Comparison of ENCODE assay signal across 31 mouse cellular contexts in genomic region chr10:127472722-127473121, GRCm38 (mm10). TPM values are rescaled to one million over a fixed set of nuclear protein-coding genes. Genes with fewer than 3 reads are reported as not detected.
DNase-seq lines count a peak whose midpoint lies in the region; ATAC-seq lines count a peak whose summit lies in the region.
"Had no signal": no experiment of that assay in that cellular context is flagged by ENCODE, and none has a peak within 500 bp of the region (broad histone marks: within the 10 kb centered on the region; RNA-seq: fewer than 3 reads in every experiment).

No protein-coding gene starts in this region.

- H3K9ac ChIP-seq in heart, embryonic 16.5 days (ENCODE audit: low read length) = no peak overlapping the region
- H3K9ac ChIP-seq: embryonic facial prominence, embryonic 13.5 days; forebrain, embryonic 12.5 days; forebrain, embryonic 15.5 days; heart, embryonic 15.5 days; hindbrain, embryonic 14.5 days had no signal

- H3K27me3 ChIP-seq in heart, embryonic 10.5 days (ENCODE audit: insufficient read depth, poor library complexity, severe bottlenecking) = no peaks in the 10 kb centered on the region
- H3K27me3 ChIP-seq in heart, embryonic 16.5 days (ENCODE audit: control insufficient read depth, insufficient read depth, low read length) = no peaks in the 10 kb centered on the region
- H3K27me3 ChIP-seq: CH12.LX; embryonic facial prominence, embryonic 13.5 days; forebrain, embryonic 12.5 days; forebrain, embryonic 15.5 days; heart, embryonic 15.5 days; Patski had no signal

- peaks cover 19% of the 10 kb centered on the region for H3K4me1 ChIP-seq in heart, embryonic 10.5 days
- peaks cover 22% of the 10 kb centered on the region for H3K4me1 ChIP-seq in heart, embryonic 16.5 days (ENCODE audit: control insufficient read depth, insufficient read depth, low read length)
- H3K4me1 ChIP-seq: forebrain, embryonic 12.5 days; forebrain, embryonic 15.5 days had no signal

- peak; percentile 50 for ATAC-seq in heart, embryonic 16.5 days (replicated peaks; ENCODE audit: extremely low read depth, insufficient read depth, low FRiP score)
- ATAC-seq: forebrain, embryonic 15.5 days; hindbrain, postnatal 0 days; inflammation-experienced regulatory T-cells, adult 6 months; intestine, embryonic 16.5 days; Patski had no signal

- H3K27ac ChIP-seq in heart, embryonic 10.5 days = no peak overlapping the region
- H3K27ac ChIP-seq in heart, embryonic 16.5 days (ENCODE audit: low read length) = no peak overlapping the region
- H3K27ac ChIP-seq: embryonic facial prominence, embryonic 10.5 days; embryonic facial prominence, embryonic 13.5 days; forebrain, embryonic 12.5 days; forebrain, embryonic 15.5 days; heart, adult 2 months; heart, embryonic 15.5 days; hindbrain, embryonic 14.5 days; hindbrain, postnatal 0 days had no signal

- DNase-seq in heart, embryonic 10.5 days (ENCODE audit: low spot score) = peak; percentile 82
- no peak for DNase-seq in heart, adult 11 months
- DNase-seq in heart, adult 9 months (ENCODE audit: low spot score in 2 of 2) = no peak
- DNase-seq in thymus, postnatal 25 days = peak; percentile 12
- DNase-seq in thymus, postnatal 36 days = no peak
- DNase-seq: adrenal gland, adult 8-10 months; adrenal gland, postnatal 25 days; B cell, adult 2 months; cerebellum, adult 11-12 months; cerebellum, adult 8-10 months; cerebellum, postnatal 10 days; cerebellum, postnatal 36 days; embryo, embryonic 11 days; gastrocnemius, postnatal 25 days; heart, adult 2 months; heart, postnatal 36 days; kidney, adult 18-20 months had no signal

- H3K4me2 ChIP-seq in heart, embryonic 16.5 days (ENCODE audit: low read depth, low read length) = no peak overlapping the region
- H3K4me2 ChIP-seq: embryonic facial prominence, embryonic 13.5 days; forebrain, embryonic 12.5 days; forebrain, embryonic 15.5 days; heart, embryonic 15.5 days; hindbrain, embryonic 14.5 days had no signal

- no peak overlapping the region for H3K4me3 ChIP-seq in heart, embryonic 10.5 days
- H3K4me3 ChIP-seq in heart, embryonic 16.5 days (ENCODE audit: low read length) = no peak overlapping the region
- H3K4me3 ChIP-seq: embryonic facial prominence, embryonic 10.5 days; embryonic facial prominence, embryonic 13.5 days; erythroblast, embryonic 14.5 days; forebrain, embryonic 12.5 days; forebrain, embryonic 15.5 days; heart, adult 2 months; heart, embryonic 15.5 days had no signal

- H3K36me3 ChIP-seq in heart, embryonic 10.5 days = peaks cover 56% of the 10 kb centered on the region
- peaks cover 26% of the 10 kb centered on the region; the same call in 1 of the 2 replicates for H3K36me3 ChIP-seq in heart, embryonic 16.5 days (ENCODE audit: control insufficient read depth, insufficient read depth)

- WGBS in heart, embryonic 10.5 days = 60% methylated on average over 9 of the region's 9 CpGs
- 48% methylated on average over 9 of the region's 9 CpGs for WGBS in heart, embryonic 16.5 days

- H3K9me3 ChIP-seq in heart, embryonic 10.5 days = no peaks in the 10 kb centered on the region
- no peaks in the 10 kb centered on the region for H3K9me3 ChIP-seq in heart, embryonic 16.5 days (replicated peaks; ENCODE audit: control insufficient read depth, low read length)
- H3K9me3 ChIP-seq: embryonic facial prominence, embryonic 10.5 days; embryonic facial prominence, embryonic 13.5 days; forebrain, embryonic 12.5 days; forebrain, embryonic 15.5 days; G1E; heart, embryonic 15.5 days had no signal

RNA-seq across cellular contexts. Expression of gene Stac3, which starts 28.8 kb away (rescaled TPM):
- 0.22 and 0.84 TPM in 2 replicates for polyA plus RNA-seq in heart, embryonic 10.5 days (2016; fragmentation: Nextera tagmentation; extraction: Ambion mirVana)
- 0.46 and 0.84 TPM in 2 replicates for polyA plus RNA-seq in heart, embryonic 16.5 days (2015; fragmentation: Nextera tagmentation; extraction: Ambion mirVana)
- polyA plus RNA-seq: hindbrain, embryonic 14.5 days had no signal

RNA-seq across cellular contexts. Expression of gene Ndufa4l2, which starts 42.0 kb away (rescaled TPM):
- 7.8 and 9.0 TPM in 2 replicates for polyA plus RNA-seq in heart, embryonic 10.5 days (2016; fragmentation: Nextera tagmentation; extraction: Ambion mirVana)
- 59.8 and 72.0 TPM in 2 replicates for polyA plus RNA-seq in heart, embryonic 16.5 days (2015; fragmentation: Nextera tagmentation; extraction: Ambion mirVana)
- polyA plus RNA-seq: inflammation-experienced regulatory T-cells, adult 6 months had no signal

RNA-seq across cellular contexts. Expression of gene Shmt2, which starts 49.5 kb away (rescaled TPM):
- 101 and 126 TPM in 2 replicates for polyA plus RNA-seq in heart, embryonic 10.5 days (2016; fragmentation: Nextera tagmentation; extraction: Ambion mirVana)
- 127 and 132 TPM in 2 replicates for polyA plus RNA-seq in heart, embryonic 16.5 days (2015; fragmentation: Nextera tagmentation; extraction: Ambion mirVana)

Comparison
In these comparisons a context has a peak if more than half of its experiments do, and no peak if none do; other contexts are left out.
1. DNase-seq: peak in heart, embryonic 10.5 days (single experiment) and thymus, postnatal 25 days (single experiment); none in heart, adult 11 months (single experiment), heart, adult 9 months (0 of 2) and thymus, postnatal 36 days (0 of 2).